In genomic region chr2:65620556-65621166, GRCm38 (mm10) we compare ENCODE assay signal across 9 mouse cellular contexts. TPM values are rescaled to one million over a fixed set of nuclear protein-coding genes. Genes with fewer than 3 reads are reported as not detected.
DNase-seq lines count a peak whose midpoint lies in the region; ATAC-seq and TF ChIP-seq lines count a peak whose summit lies in the region.
"Had no signal": no experiment of that assay in that cellular context is flagged by ENCODE, and none has a peak within 500 bp of the region (broad histone marks: within the 10 kb centered on the region; RNA-seq: fewer than 3 reads in every experiment).

TSS of gene Scn2a (plus strand) at chr2:65620771.

- ATAC-seq in limb, embryonic 11.5 days (ENCODE audit: insufficient number of reproducible peaks, low FRiP score, low TSS enrichment, low read depth), result no peak
- no peak for ATAC-seq in liver, embryonic 14.5 days (ENCODE audit: insufficient read depth)

- TF ChIP-seq CTCF in liver, embryonic 14.5 days (IDR thresholded peaks at IDR 0.05; ENCODE audit: low read depth), result peak; percentile 35

- no peaks in the 10 kb centered on the region for H3K27me3 ChIP-seq in limb, embryonic 11.5 days (ENCODE audit: control insufficient read depth, insufficient read depth, low read length)
- H3K27me3 ChIP-seq in limb, embryonic 10.5 days (ENCODE audit: low read depth, poor library complexity, severe bottlenecking), result no peaks in the 10 kb centered on the region
- H3K27me3 ChIP-seq in liver, embryonic 14.5 days (ENCODE audit: control insufficient read depth, insufficient read depth, low read length), result no peaks in the 10 kb centered on the region

- WGBS in limb, embryonic 11.5 days, result 53% methylated on average over 9 of the region's 9 CpGs
- WGBS in limb, embryonic 10.5 days, result 56% methylated on average over 9 of the region's 9 CpGs
- WGBS in liver, embryonic 14.5 days (ENCODE audit: insufficient replicate concordance), result 40% methylated on average over 9 of the region's 9 CpGs

- H3K4me2 ChIP-seq in limb, embryonic 11.5 days (ENCODE audit: low read depth, severe bottlenecking), result no peak within 1 kb of the TSS
- no peak within 1 kb of the TSS for H3K4me2 ChIP-seq in liver, embryonic 14.5 days (ENCODE audit: low read depth)

- TF ChIP-seq EP300 in liver, embryonic 14.5 days (IDR thresholded peaks at IDR 0.05; ENCODE audit: low read depth), result no peak

- H3K9ac ChIP-seq in limb, embryonic 11.5 days (ENCODE audit: low read length), result no peak within 1 kb of the TSS
- no peak within 1 kb of the TSS for H3K9ac ChIP-seq in liver, embryonic 14.5 days (replicated peaks)

- no peaks in the 10 kb centered on the region for H3K4me1 ChIP-seq in limb, embryonic 11.5 days (ENCODE audit: control insufficient read depth, insufficient read depth, low read length)
- H3K4me1 ChIP-seq in limb, embryonic 10.5 days, result no peaks in the 10 kb centered on the region
- H3K4me1 ChIP-seq in liver, embryonic 14.5 days (replicated peaks; ENCODE audit: control insufficient read depth in 2 of 2, insufficient read depth in 2 of 2, low read length in 1 of 2), result no peaks in the 10 kb centered on the region

- H3K4me3 ChIP-seq in limb, embryonic 11.5 days (ENCODE audit: low read depth, low read length), result no peak within 1 kb of the TSS
- no peak within 1 kb of the TSS for H3K4me3 ChIP-seq in limb, embryonic 10.5 days
- no peak within 1 kb of the TSS for H3K4me3 ChIP-seq in liver, embryonic 14.5 days (ENCODE audit: insufficient read depth in 1 of 2, low read depth in 2 of 2, low read length in 2 of 2)

- DNase-seq in limb, embryonic 11.5 days (ENCODE audit: low spot score), result peak; percentile 37
- DNase-seq in limb, embryonic 10.5 days (ENCODE audit: low spot score), result no peak
- DNase-seq in adrenal gland, adult 8-10 months, result peak; percentile 5
- DNase-seq in embryo, embryonic 11.5 days (ENCODE audit: low read depth, low spot score), result peak; percentile 30
- peak; percentile 42 for DNase-seq in induced T-regulatory cell, adult 2 months (ENCODE audit: low read depth)
- DNase-seq in liver, embryonic 14.5 days (ENCODE audit: low read depth in 3 of 3, low spot score in 3 of 3), result no peak
- peak; percentile 83 to 86 for DNase-seq in right cerebral cortex, postnatal 10 days (ENCODE audit: low spot score in 2 of 2)
- DNase-seq in thymus, postnatal 10 days (ENCODE audit: low spot score in 2 of 2), result no peak

- no peaks in the 10 kb centered on the region for H3K9me3 ChIP-seq in limb, embryonic 11.5 days (ENCODE audit: control insufficient read depth, low read length)
- H3K9me3 ChIP-seq in limb, embryonic 10.5 days (replicated peaks), result no peaks in the 10 kb centered on the region
- no peaks in the 10 kb centered on the region for H3K9me3 ChIP-seq in liver, embryonic 14.5 days (ENCODE audit: control insufficient read depth, low read length)

- no peak within 1 kb of the TSS for H3K27ac ChIP-seq in limb, embryonic 11.5 days (replicated peaks; ENCODE audit: low read depth, low read length)
- H3K27ac ChIP-seq in limb, embryonic 10.5 days, result no peak within 1 kb of the TSS
- no peak within 1 kb of the TSS for H3K27ac ChIP-seq in liver, embryonic 14.5 days
- H3K27ac ChIP-seq: macrophage had no signal

- no peaks in the 10 kb centered on the region for H3K36me3 ChIP-seq in limb, embryonic 11.5 days (ENCODE audit: control insufficient read depth, insufficient read depth, low read length)
- no peaks in the 10 kb centered on the region for H3K36me3 ChIP-seq in limb, embryonic 10.5 days
- no peaks in the 10 kb centered on the region for H3K36me3 ChIP-seq in liver, embryonic 14.5 days (replicated peaks; ENCODE audit: control insufficient read depth, insufficient read depth, low read depth)

RNA-seq across cellular contexts. Expression of gene Scn2a, which starts in this region (rescaled TPM):
- 2.9 and 3.3 TPM in 2 replicates for polyA plus RNA-seq in limb, embryonic 11.5 days (2014; fragmentation: Nextera tagmentation; extraction: Ambion mirVana)
- 1.6 and 2.3 TPM in 2 replicates for polyA plus RNA-seq in limb, embryonic 10.5 days (2016; fragmentation: Nextera tagmentation; extraction: Ambion mirVana)
- 1 to 10 TPM; 1.6 to 3.4 (median 2.5) TPM for total RNA-seq in adrenal gland, adult 8-10 months (2022)
- polyA plus RNA-seq in liver, embryonic 14.5 days (2012; rRNA removed), result 0.03 and 0.08 TPM in 2 replicates
- not detected in 2 replicates for polyA plus RNA-seq in liver, embryonic 14.5 days (2014; fragmentation: Nextera tagmentation; extraction: Ambion mirVana)
- polyA plus RNA-seq: macrophage had no signal

Comparison
In these comparisons a context has a peak if more than half of its experiments do, and no peak if none do; other contexts are left out.
1. DNase-seq: peak in limb, embryonic 11.5 days (single experiment), adrenal gland, adult 8-10 months (single experiment), embryo, embryonic 11.5 days (single experiment), induced T-regulatory cell, adult 2 months (single experiment) and right cerebral cortex, postnatal 10 days (2 of 2); none in limb, embryonic 10.5 days (single experiment), liver, embryonic 14.5 days (0 of 3) and thymus, postnatal 10 days (0 of 2).